Mouse (Mus musculus) adrenal gland (tissue): ENCODE data around the gene Ptp4a2.

Source experiments
- intact Hi-C: fragments of 180-260 bp; cut with DNase I; formaldehyde crosslinking; loops from one replicate; pipeline ENCODE4 v1.15.1; 2025

Ptp4a2 gene

DNA sequence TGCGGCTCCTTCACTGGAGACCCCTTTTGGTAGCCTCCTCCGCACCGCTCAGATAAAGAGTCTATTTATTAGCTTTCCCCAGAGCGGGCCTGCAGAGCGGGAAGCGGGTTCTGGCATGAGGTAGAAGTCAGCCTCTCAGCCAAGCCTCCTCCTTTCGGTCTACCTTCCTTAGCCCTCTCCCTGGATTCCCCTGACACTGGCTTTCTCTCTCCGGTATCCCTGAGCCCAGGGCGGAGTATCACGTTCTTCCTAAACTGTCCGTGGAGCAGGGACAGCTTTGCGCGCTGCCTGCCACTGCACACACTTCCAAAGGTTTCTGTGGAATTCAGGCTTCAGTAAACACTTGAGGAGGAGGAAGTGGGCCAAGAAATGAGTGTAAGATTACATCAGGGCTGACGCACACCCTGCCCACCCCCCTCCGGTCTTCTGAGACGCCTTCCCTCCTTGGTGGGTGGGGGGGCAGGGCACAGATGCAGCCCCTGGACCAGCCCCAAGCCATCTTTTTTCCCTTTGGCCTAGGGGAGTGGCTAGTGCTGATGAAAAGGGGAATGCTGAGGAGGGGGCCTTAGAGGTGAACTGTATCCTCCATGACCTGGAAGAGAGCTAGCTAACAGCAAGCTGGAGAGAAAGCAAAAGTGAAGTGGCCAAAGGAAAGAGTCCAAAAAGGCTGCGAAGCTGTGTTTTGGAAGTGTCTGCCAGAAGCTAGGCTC, 15.7 kb upstream of the Ptp4a2 start:
- intact Hi-C loops: no loop called here

DNA sequence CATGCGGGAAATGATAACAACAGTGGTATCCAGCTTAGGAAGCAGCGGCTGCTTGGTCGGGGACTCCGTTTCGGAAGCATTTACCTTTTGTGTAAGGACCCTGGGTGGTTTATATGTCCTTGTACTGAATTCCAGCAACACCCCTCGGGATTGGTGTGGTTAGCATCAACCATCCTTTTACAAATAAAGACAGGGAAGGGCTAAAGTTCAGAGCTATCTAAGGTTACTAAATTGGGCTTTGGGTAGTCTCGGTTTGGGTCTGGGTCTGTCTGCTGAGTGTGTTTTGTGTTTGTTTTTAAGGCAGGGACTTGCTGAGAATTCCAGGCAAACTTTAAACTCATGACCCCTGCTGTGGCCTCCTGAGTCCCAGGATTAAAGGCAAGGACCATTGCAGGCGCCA, 15.2 kb upstream of the Ptp4a2 start:
- intact Hi-C loops: no loop called here

DNA sequence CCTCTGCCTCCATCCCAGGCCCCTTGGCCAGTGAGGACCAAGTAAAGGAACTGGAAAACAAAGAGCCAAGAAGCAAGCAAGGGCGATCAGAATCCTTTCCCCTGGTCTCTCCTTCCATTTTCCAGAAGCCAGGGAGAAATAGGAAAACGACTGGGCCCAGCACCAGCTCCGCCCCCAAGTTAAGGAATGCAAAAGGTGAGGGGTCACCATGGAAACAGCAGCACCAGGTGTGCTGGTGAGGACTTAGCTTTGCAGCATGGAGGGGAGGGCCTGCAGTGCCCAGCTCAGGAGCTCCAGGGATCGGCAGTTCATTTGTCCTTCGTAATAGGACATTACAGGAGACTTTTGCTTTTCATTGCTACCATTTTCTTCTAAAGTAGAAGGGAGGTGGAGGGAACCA, 13.0 kb upstream of the Ptp4a2 start:
- intact Hi-C loops: no loop called here

DNA sequence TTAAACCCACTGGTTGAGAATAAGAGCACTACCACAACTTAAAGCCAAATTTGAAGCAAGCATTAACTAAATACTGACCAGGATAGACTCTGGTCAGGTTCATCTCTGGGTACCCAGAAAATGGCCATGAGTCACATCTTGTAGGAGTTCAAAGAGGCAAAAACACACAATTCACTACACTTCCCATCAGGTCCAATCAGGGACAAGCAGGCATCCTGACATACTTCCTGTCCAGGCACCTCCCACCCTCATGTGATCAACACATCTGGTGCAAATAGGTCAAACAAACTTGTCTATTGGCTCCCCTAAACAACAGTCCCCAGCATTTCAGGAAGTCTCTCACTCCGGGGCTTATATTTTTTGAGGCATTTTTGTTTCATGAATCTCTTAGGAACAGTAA, 7.7 kb upstream of the Ptp4a2 start:
- intact Hi-C loops: no loop called here

DNA sequence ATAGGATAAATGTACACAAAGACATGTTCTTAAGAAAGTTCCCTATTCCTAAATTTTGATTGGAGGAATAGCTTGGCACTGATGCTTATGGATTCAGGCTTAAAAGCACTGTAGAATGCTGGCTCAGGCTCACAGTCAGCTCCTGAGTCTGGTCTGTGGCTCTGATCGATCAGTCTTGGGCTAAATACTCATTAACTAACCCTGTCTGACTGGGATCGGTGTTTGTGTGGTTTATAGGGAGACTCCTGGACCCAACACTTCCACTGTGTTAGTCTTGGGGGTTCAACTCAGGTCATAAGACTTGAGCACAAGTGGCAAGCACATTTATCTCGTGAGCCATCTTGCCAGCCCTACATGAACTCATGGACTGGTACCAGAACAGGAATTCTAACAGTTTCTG, 6.0 kb upstream of the Ptp4a2 start:
- intact Hi-C loops: no loop called here

DNA sequence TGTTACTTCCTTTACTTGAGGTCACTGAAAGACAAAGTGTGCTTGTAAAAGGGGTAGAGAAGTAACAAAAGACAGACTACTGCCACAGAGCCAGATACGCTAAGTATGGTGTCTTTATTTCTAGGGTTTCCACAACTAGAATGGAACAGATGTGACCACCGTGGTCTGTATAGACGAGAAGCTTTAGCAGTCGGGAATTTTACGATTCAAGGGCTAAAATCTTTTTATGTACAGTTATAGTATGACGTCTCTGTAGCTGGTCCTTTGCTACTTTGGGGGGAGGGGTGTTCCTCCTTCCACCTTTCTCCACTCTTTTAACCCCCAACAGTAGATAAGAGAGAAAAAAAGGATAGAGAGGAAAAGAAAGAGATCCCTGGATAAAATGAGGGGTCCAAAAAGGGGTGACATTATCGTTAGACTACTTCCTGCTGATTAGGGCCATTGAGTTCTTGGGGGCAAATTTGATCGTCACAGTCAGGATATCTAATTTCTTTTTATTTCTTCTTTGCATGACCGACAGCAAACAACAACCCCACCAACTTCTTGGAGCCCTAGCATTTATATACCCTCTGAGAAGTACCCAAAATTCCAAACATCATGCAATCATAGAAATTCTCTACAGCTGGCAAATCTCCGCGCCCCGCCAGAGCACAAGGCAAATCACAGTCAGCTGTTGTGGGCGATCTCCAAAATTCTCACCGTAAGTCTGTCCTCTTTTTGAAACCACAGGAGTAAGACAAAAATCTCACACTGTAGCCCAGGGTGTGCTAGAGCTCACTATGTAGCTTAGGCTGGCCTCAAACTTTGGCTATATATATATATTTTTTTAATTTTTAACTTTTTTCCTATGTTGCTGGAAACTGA, 818 bp downstream of the Ptp4a2 start:
- intact Hi-C loops: no loop called here

DNA sequence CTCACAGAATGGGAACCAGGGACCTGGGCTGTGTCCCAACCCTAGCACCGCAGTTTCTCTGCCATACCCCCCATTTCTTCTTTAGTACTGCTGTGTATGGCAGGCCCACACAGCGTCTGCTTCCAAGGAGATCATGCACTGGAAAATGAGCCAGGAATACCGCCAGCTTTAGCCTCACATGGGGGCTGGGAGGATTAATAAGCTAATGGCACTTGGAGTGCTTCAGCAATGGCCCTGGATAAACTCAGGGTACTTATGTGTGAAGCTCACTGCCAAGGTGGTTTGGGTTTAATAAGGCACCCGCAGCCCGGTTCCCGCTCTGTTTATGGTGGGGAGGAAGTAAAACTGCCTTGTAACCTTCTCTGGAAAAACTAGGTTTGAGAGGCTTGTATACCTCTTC, 6.6 kb downstream of the Ptp4a2 start:
- intact Hi-C loops: no loop called here

DNA sequence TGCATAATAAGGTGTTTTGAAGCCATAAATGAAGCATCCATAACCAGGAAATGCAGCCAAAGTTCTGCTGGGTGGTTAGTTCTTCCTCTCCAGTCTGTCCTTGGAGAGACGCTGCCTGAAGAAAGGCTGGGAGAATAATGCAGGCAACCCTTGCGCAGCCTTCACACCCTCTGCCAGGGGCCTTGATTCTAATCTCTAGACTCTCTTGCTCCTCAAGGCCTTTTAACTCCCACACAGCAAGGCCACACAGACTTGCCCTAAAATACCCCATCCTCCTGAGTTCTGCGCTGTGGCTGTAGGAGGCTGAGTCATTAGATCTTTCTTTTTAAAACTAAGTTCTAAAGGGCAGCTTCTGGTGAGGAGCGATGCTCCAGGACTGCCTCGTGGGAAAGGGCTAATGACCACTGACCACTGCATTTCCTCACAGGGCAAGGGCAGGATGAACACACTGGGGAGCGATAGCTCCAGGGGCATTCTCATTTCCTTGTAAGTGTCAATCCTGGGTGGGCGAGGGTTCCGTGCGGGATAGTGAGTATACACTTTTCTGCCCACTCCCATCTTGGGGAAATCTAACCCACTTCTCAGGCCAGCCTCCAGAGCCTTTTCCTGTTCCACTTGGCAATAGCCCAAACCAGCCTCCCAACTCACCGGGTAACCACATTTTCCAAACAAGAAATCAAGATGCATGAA, 7.6 kb downstream of the Ptp4a2 start:
- intact Hi-C loops: no loop called here

DNA sequence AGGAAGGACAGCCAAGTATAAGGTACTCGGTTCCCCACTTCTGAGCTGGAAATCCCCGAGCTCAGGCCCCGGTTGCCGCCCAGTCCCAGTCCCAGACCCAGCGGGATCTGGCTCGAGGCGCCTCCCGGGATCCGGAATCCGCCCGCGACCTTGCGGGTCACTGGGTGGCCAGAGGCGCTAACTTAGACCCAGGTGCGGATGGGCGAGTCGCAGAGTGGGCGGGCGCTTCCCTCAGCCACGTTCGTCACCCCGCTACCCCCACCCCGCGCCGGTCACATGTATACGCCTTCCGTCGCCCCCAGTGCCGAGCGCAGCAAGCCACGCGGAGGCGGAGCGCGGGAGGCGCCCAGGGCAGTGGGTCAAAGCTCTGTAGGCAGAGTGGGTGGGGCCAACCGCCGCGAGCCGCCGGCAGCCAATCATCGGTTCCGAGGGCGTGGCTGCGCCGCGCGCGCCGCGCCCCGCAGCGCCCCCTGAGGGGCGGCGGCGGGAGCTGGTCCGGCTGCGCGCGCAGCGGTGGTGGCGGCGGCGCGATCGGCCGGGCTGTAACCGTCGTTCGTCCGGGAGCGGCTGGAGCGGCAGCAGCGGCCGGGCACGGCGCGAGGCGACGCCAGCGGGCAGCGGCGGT, 8.8 kb downstream of the Ptp4a2 start:
- intact Hi-C loops: loop anchor here (5.0 kb wide), 1 partner anchor 33 kb away; no protein-coding TSS in a partner anchor

DNA sequence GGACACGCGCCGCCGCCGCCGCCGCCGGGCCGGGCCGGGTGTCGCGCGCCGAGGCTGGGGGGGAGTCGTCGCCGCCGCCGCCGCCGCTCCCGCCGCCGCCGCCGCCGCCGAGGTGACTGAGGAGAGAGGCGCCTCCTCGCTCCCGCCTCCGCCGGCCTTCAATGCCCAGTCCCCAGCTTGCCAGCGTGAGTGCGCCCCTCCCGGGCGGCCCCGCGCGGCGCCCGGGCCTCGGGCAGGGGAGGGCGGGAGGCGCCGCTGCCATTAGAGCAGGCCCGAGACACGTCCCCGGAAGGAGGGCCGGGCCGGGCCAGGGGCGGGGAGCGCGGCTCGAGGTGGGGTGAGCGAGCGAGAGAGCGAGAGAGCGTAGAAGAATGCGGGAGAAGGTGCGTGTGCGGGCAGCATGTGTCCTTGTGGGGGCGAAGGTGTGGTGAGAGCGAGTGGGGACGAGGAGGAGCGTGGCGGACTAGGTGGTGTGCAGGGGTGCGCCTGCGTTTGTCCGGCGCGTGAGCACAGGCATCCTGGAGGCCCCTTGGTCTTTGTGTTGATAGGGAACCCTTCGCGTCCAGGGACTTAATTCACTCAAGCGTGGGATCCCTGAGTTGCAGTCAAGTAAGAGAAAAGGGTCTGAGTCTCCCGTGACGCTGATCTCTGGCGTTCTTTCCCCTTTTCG, 9.5 kb downstream of the Ptp4a2 start:
- intact Hi-C loops: loop anchor here (5.0 kb wide), 1 partner anchor 33 kb away; no protein-coding TSS in a partner anchor

DNA sequence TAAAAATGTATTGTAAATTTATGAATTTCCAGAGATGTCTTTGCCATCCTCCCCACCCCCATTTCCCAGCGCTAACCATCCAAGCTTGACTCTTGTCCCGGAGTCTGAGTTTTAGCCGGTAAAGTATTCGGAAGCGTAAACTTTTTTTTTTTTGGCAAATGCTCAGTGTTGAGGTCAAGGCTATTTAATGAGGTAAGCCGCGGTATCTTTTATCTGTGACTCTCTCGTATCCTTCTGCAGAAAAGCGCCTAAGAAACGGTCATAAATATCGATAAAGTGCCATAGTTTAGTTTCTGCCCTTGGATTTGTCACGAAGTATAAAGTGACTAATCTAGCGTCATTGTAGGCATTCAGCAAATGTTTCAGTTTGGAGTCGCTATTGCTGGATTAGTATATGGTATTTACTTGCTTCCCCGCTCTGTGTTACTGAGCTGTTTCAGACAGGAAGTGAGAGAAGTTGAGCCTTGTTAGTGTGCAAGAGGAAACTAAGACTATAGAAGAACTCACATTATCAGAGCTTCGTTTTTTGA, 10.1 kb downstream of the Ptp4a2 start:
- intact Hi-C loops: loop anchor here (5.0 kb wide), 1 partner anchor 34 kb away; no protein-coding TSS in a partner anchor

DNA sequence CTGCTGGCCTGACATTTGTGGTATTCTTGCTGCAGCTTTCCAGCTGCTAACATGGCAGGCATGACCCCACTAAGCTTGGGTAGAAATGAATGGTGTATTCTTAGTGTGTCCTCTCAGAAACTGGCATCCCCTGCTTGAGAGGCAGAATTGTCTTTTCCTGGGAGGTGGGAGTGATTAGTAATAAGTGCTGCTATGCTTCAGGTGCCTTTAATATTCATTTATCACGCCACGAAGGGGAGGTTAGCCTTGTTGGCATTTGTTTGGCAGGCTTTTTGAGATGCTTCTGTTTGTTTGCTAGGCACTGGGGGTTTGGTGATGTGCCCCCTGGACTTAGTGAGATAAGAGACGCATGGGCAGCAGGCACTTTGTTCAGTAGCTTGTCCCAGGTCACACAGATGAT, 11.3 kb downstream of the Ptp4a2 start:
- intact Hi-C loops: loop anchor here (5.0 kb wide), 1 partner anchor 35 kb away; no protein-coding TSS in a partner anchor

DNA sequence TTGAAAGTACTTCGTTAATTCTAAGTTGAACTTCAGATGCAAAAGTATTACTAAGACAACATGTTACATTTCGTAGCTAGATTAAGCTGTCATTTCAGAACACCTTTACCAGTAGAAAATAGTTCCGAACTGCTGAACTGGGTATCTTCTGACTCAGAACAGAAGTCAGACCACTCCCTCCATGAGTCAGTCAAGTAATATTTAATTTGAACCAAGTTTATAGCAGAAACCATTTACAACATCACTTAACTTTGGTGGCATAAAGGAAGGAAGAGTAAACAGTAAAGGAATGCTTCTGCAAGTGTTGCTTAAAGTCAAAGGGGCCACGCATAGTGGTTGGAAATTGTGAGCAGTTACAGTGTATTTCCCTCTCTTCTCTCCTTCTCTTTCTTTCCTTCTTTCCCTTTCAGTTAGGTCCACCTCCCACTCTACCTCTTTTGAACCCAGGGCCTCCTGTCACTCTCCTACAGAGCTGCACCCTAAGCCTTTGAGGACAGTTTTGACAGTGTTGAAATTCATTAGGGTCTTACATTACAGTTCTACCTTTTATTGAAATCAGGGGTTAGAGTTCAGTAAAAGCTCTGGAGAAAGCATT, 12.3 kb downstream of the Ptp4a2 start:
- intact Hi-C loops: loop anchor here (5.0 kb wide), 1 partner anchor 36 kb away; no protein-coding TSS in a partner anchor

DNA sequence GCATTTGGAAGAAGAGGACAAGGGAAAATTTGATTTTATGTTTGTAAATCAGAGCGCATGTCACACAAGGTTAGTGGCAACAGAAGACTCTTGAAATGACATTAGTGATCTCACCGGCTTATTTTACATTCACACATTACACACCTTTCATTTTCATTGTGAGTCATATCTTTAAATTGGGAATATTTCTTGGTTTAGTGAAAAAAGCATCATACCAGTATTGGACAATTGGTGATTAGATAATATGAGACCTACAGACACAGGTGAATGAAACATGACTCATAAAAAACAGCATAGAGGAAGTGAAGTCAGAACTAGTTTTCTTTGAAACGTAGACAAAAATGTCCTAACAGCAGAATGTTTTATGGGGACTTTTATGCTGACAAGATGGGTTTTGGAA, 16.6 kb downstream of the Ptp4a2 start:
- intact Hi-C loops: no loop called here

DNA sequence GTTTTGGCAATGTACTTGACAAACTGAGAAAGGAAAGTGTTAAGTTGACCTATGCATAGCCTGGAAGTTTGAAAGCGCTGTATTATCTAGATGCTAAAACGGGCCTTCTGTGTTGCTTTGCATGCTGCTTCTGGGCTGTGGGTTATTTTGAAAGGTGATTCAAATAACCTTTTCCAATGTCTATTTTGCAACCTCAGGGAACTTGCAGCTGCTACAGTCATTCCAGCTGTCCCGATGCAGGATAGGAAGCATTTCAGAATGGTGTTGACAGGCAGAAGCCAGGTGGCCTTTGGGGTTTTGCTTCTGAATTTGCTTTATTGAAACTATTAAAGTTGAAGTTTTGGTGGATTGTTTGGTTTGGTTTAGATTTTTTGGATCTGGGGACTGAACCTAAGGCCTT, 17.1 kb downstream of the Ptp4a2 start:
- intact Hi-C loops: no loop called here

DNA sequence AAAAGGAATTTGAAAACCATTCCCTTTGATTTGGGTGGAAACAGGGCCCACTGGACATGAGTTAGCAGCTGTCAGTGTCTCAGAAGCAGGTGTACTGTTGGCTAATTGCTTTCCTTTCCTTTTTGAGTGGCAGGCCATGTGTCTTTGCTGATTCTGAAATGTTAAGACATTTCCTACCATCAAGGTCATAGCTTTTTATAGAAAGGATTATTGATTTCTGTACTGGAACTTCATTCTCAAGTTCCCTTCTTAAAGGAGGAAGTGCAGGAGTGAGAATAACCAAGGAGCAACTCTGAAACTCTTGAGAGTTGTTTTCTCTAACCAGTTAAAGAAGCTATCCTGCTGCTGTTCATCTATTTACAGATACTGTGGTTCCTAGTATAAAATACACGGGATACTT, 18.8 kb downstream of the Ptp4a2 start:
- intact Hi-C loops: no loop called here

DNA sequence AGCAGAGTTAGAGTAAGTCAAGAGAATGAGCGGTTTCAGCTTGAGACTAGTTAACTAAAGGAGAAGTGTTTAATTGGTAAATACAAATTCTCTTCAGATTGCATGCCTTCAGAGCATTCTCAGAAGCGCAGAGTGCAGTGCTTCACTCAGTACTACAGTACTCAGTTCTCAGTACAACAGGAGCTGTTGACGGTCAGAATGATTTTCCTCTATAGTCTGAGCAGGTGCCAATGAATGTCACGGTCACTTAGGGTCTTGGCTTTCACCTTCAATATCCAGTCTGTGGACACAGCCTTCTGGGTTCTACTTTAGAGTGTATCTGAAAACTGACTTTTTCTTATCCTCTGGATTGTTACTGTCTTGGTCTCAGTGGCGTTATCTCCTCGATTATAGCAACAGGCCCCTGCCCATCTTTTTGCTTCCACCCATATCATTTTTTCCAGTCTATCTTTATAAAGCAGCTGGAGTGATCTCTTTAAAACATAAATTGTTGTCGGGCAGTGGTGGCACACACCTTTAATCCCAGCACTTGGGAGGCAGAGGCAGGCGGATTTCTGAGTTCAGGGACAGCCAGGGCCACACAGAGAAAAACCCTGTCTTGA, 19.4 kb downstream of the Ptp4a2 start:
- intact Hi-C loops: no loop called here

DNA sequence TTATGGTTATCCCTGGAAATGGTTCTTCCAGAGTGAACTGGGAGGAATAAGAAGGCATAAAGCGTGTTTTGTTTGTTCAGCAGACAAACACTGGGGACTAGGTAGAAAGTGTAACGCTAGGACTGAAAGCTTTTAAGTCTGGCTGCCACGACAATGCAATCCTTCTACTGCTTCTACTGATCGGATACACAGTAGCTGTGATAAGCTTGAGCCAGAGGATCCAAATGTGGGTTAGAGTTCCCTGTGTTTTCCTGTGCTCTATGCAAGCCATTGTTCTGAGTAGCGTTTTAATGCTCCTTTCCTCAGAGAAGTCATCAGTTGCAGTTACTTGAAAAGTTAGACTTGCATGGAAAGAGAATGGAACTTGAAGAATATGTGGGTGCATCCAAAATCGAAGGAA, 23.6 kb downstream of the Ptp4a2 start:
- intact Hi-C loops: no loop called here

DNA sequence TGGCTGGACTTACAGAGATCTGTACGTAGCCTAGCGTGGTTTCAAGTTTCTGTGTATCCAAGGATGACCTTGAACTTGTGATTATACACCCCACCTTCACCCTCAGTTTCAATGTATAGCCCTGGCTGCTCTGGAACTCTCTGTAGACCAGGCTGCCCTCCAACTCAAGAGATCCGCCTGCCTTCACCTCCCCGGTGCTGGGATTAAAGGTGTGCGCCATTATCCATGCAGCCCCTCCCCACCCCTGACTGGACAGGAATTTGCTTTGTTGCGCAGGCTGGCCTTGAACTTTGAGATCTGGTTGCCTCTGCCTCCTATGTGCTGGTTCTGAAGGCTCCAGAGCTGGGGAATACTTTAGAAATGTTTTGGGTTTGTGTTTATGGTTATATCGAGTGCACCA, 24.3 kb downstream of the Ptp4a2 start:
- intact Hi-C loops: no loop called here
